Mouse (Mus musculus): ENCODE data around the gene Tyms. TPM values are rescaled to one million over a fixed set of nuclear protein-coding genes. Genes with fewer than 3 reads are reported as not detected.

Gene Tyms
- polyA plus RNA-seq, 1 experiment from 2014 or later: 293 TPM

DNA sequence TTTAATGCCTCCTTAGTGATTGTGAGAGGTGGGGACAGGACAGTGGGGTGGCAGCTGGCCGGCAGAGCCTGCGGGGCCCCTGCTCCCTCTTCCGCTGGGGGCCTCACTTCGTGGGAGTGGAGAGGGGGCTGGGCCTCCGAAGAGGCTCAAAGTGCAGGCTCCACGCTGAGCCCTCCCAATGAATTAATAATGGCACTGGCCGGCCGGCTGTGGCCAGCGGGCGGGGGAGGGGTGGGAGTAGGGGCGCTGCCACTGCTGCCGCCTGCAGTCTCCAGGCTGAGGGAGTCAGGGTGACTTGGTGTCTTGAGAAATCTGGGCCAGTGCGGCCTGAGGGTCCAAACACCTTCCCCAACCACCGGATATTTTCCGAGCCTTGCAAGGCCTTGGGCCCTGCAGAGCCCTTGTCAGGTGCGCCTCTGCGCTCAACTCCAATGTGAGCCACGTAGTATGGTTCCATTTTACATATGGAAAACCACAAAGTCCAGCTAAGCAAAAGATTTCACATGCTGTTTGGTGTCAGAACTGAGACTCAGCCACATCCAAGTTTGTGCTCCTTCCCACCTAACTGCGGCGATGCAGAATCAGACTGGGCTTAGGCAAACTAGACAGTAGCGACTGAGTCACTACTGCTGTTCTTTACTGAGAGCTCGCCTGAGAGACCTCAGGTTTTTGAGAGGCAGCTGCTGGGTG, 37.1 kb upstream of the Tyms start:
- Histone ChIP-seq H3K4me3 (peak overlapping the region; percentile 23), H3K36me3 (no peaks in the 10 kb centered on the region), H3K9ac (peak overlapping the region; percentile 47; the same call in 1 of the 2 replicates), H3K27me3 (peaks cover 96% of the 10 kb centered on the region), H3K4me1 (peaks cover 48% of the 10 kb centered on the region), H3K4me2 (peak overlapping the region; percentile 52), H3K27ac (no peak overlapping the region), H3K9me3 (no peaks in the 10 kb centered on the region)
- WGBS: 8% methylated on average over 22 of the region's 22 CpGs
- ATAC-seq (ENCODE audit: insufficient number of reproducible peaks, insufficient read depth, low FRiP score, low TSS enrichment, low read depth): no peak

- H3K9me3 ChIP-seq: no peaks in the 10 kb centered on the region
- no peak overlapping the region for H3K4me3 ChIP-seq
- ATAC-seq (ENCODE audit: insufficient number of reproducible peaks, insufficient read depth, low FRiP score, low TSS enrichment, low read depth): no peak
- H3K27ac ChIP-seq: no peak overlapping the region
- H3K4me2 ChIP-seq: no peak overlapping the region
- no peak overlapping the region for H3K9ac ChIP-seq
- WGBS: 38% methylated on average over 2 of the region's 2 CpGs
- peaks cover 53% of the 10 kb centered on the region for H3K4me1 ChIP-seq
- no peaks in the 10 kb centered on the region for H3K36me3 ChIP-seq
- H3K27me3 ChIP-seq: peaks cover 96% of the 10 kb centered on the region
Measured at GRCm38 (mm10) chr5:30109899-30110298, 36.5 kb upstream of the Tyms start.

DNA sequence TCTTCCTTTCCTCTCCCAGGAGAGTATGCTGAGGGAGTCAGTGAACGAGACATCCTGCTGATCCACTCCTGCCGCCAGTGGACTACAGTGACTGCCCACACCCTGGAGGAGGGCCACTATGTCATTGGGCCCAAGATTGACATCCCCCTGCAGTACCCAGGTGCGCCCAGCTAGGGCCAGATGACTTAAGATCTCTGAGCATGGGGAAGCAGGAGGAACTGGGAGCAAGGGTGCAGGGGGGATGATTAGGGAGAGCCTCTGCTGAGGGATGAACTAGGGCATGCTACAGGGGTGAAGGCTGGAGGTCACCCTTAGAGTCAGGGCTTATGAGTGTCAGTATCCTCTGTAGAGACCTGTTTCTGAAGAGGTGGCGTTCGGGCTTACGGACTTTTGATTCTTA, 34.8 kb upstream of the Tyms start:
- Histone ChIP-seq H3K4me1 (peaks cover 45% of the 10 kb centered on the region), H3K4me2 (no peak overlapping the region), H3K36me3 (no peaks in the 10 kb centered on the region), H3K4me3 (no peak overlapping the region), H3K27ac (no peak overlapping the region), H3K9ac (no peak overlapping the region), H3K9me3 (no peaks in the 10 kb centered on the region), H3K27me3 (peaks cover 96% of the 10 kb centered on the region)
- 63% methylated on average over 6 of the region's 6 CpGs for WGBS
- ATAC-seq (ENCODE audit: insufficient number of reproducible peaks, insufficient read depth, low FRiP score, low TSS enrichment, low read depth): no peak

DNA sequence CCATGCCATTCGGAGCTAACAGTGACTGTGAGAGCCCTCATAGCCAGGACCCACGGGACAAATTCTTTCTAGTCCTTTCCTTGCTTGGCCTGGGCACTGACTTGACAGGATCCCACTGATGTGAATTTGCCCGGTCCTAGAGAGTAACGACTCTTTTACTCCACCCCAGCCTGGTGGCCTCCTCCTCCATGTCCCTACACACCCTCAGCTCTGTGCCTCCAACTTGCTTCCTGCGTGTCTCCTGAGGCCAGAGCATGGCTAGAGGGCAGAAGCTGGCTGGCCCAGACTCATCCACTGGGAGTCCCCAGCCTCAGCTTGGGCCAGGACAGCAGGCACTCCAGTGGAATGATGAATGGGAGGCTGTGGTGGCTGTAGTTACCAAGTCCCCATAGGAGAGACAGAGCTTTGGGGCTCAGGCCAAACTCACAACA, 34.2 kb upstream of the Tyms start:
- 0 out of 2 replicates have a peak overlapping the region, but pooled peaks have one; percentile 40 for H3K9ac ChIP-seq
- no peak overlapping the region for H3K4me3 ChIP-seq
- no peaks in the 10 kb centered on the region for H3K9me3 ChIP-seq
- no peak overlapping the region for H3K4me2 ChIP-seq
- 6% methylated on average over 5 of the region's 5 CpGs for WGBS
- ATAC-seq (ENCODE audit: insufficient number of reproducible peaks, insufficient read depth, low FRiP score, low TSS enrichment, low read depth): no peak
- H3K36me3 ChIP-seq: no peaks in the 10 kb centered on the region
- H3K4me1 ChIP-seq: peaks cover 45% of the 10 kb centered on the region
- H3K27ac ChIP-seq: no peak overlapping the region
- peaks cover 96% of the 10 kb centered on the region for H3K27me3 ChIP-seq

- ATAC-seq (ENCODE audit: insufficient number of reproducible peaks, insufficient read depth, low FRiP score, low TSS enrichment, low read depth): no peak
- H3K9ac ChIP-seq: 0 out of 2 replicates have a peak overlapping the region, but pooled peaks have one; percentile 11
Measured at GRCm38 (mm10) chr5:30107186-30107585, 33.8 kb upstream of the Tyms start.

GRCm38 (mm10) chr5:30106756-30107155, 33.3 kb upstream of the Tyms start:
- ATAC-seq (ENCODE audit: insufficient number of reproducible peaks, insufficient read depth, low FRiP score, low TSS enrichment, low read depth): no peak
- Histone ChIP-seq H3K4me1 (peaks cover 45% of the 10 kb centered on the region), H3K4me3 (no peak overlapping the region), H3K4me2 (no peak overlapping the region), H3K9me3 (no peaks in the 10 kb centered on the region; the same call in 1 of the 2 replicates), H3K36me3 (no peaks in the 10 kb centered on the region), H3K27me3 (peaks cover 92% of the 10 kb centered on the region), H3K9ac (no peak overlapping the region), H3K27ac (no peak overlapping the region)
- WGBS: 15% methylated on average over 2 of the region's 2 CpGs

More at GRCm38 (mm10) chr5:30107186-30107585, 33.8 kb upstream of the Tyms start:
- Histone ChIP-seq H3K4me2 (no peak overlapping the region), H3K27me3 (peaks cover 96% of the 10 kb centered on the region), H3K9me3 (no peaks in the 10 kb centered on the region; the same call in 1 of the 2 replicates), H3K27ac (no peak overlapping the region), H3K4me1 (peaks cover 45% of the 10 kb centered on the region), H3K36me3 (no peaks in the 10 kb centered on the region), H3K4me3 (no peak overlapping the region)
- 1% methylated on average over 7 of the region's 7 CpGs for WGBS

DNA sequence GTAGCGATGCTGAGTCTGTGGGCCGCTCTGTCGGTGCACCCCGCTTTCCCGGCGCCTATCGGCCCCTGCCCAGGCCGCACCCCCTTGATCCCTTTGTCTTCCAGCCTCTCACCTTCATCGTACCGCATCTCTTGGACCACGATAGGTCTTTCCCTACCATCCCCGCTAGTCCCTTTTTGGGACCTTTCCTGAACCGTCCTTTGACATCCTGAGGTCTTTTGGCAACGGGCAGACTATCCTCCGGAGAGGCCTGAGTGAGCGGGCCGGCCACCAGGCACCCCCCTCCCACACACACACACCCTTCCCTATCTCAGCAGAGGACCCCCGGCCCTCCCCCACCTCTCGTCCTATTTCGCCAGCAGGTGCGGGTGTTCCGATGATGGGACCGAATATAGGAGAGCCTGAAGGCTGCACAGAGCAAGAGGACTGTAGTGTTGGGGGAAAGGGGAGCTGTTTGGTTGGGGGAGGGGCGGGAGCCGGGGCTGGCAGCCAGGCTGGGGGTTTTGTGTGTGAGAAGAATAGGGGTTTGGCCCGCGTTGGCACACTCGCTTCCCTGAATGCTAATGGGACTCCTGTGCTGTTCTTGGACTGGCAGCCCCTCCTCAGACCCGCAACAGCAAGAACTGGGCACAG, 32.4 kb upstream of the Tyms start, which contains the start of gene 3110082J24Rik:
3110082J24Rik (minus strand) TSS at position 419 of the 633 bp plus-strand sequence.
- Histone ChIP-seq H3K27ac (no peak within 1 kb of the TSS), H3K36me3 (no peaks in the 10 kb centered on the region), H3K4me3 (peak within 1 kb of the TSS; percentile 52), H3K27me3 (peaks cover 82% of the 10 kb centered on the region), H3K4me2 (peak within 1 kb of the TSS; percentile 93), H3K4me1 (peaks cover 37% of the 10 kb centered on the region), H3K9me3 (no peaks in the 10 kb centered on the region; the same call in 1 of the 2 replicates), H3K9ac (peak within 1 kb of the TSS; percentile 65)
- WGBS: under 1% methylated on average over 29 of the region's 29 CpGs
- ATAC-seq (ENCODE audit: insufficient number of reproducible peaks, insufficient read depth, low FRiP score, low TSS enrichment, low read depth): no peak

DNA sequence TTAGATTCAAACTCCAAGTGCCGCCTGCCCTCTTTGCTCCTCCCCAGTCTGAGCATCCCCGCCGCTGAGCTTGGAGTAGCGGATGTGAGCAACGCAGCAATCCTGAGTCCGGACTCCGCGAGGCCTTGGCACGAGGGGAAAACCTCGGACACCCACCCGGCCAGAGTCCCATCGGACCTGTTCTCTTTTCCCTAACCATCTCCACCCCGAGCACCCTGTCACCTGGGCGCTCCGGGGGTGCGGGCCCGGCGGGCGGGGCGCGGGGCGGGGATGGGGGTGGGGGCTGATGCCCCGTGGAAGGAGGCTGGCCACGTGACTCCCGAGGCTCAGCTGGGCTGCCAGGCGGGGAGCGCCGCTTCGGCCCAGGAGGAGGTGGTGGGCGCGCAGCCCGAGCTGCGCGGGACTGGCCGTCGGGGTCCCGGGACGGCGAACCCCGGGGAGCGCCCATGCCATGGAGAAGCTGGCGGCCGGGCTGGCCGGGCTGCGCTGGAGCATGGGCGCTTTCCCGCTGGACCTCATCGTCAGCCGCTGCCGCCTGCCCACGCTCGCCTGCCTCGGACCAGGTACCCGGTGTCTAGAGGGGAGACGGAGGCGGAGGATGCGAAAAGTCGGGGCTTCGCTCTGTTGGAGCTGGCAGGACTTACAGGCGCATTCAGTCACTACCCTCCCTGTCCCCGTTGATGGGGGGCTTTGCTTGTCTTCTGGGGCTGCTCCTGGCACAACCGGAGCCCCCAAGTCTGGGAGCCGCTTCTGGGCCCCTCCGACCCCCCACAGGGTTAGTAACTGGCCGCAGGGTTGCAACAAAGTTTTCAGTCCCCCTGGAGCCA, 31.6 kb upstream of the Tyms start, which contains the start of gene Garem2:
Garem2 (plus strand) TSS at position 321 of the 827 bp plus-strand sequence.
- Histone ChIP-seq H3K9ac (peak within 1 kb of the TSS; percentile 65), H3K4me1 (peaks cover 31% of the 10 kb centered on the region), H3K9me3 (no peaks in the 10 kb centered on the region; the same call in 1 of the 2 replicates), H3K4me2 (peak within 1 kb of the TSS; percentile 93), H3K27me3 (peaks cover 75% of the 10 kb centered on the region), H3K36me3 (no peaks in the 10 kb centered on the region), H3K4me3 (peak within 1 kb of the TSS; percentile 52), H3K27ac (no peak within 1 kb of the TSS)
- under 1% methylated on average over 65 of the region's 65 CpGs for WGBS
- peak; percentile 41; the same call in 1 of the 2 replicates for ATAC-seq (ENCODE audit: insufficient number of reproducible peaks, insufficient read depth, low FRiP score, low TSS enrichment, low read depth)

- 2% methylated on average over 12 of the region's 12 CpGs for WGBS
- Histone ChIP-seq H3K4me2 (peak overlapping the region; percentile 93), H3K27ac (no peak overlapping the region), H3K9me3 (no peaks in the 10 kb centered on the region; the same call in 1 of the 2 replicates), H3K36me3 (no peaks in the 10 kb centered on the region), H3K4me3 (peak overlapping the region; percentile 52), H3K27me3 (peaks cover 68% of the 10 kb centered on the region), H3K9ac (no peak overlapping the region), H3K4me1 (peaks cover 31% of the 10 kb centered on the region)
- no peak for ATAC-seq (ENCODE audit: insufficient number of reproducible peaks, insufficient read depth, low FRiP score, low TSS enrichment, low read depth)
Measured at GRCm38 (mm10) chr5:30104339-30104738, 30.9 kb upstream of the Tyms start.

GRCm38 (mm10) chr5:30103340-30103739, 29.9 kb upstream of the Tyms start:
- Histone ChIP-seq H3K4me2 (no peak overlapping the region), H3K27ac (no peak overlapping the region), H3K27me3 (peaks cover 62% of the 10 kb centered on the region), H3K9me3 (no peaks in the 10 kb centered on the region; the same call in 1 of the 2 replicates), H3K4me1 (peaks cover 31% of the 10 kb centered on the region), H3K36me3 (no peaks in the 10 kb centered on the region), H3K9ac (no peak overlapping the region), H3K4me3 (no peak overlapping the region)
- ATAC-seq (ENCODE audit: insufficient number of reproducible peaks, insufficient read depth, low FRiP score, low TSS enrichment, low read depth): no peak
- WGBS: 79% methylated on average over 3 of the region's 3 CpGs

DNA sequence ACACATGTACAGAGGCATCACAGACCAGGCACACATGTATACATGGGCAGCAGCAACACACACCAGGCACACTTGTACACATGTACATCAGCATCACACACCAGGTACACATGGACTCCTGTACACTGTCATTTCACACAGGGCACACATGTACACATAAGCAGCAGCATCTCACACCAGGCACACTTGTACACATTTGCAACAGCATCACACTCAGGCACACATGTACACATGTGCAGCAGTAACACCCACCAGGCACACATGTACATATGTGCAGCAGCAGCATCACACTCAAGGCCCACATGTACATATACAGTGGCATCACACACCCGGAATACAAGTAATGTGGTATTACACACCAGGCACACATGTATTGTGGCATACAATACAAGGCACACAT, 24.8 kb upstream of the Tyms start:
- no peak overlapping the region for H3K27ac ChIP-seq
- no peaks in the 10 kb centered on the region; the same call in 1 of the 2 replicates for H3K9me3 ChIP-seq
- H3K4me3 ChIP-seq: no peak overlapping the region
- WGBS: 95% methylated on average over 1 of the region's 1 CpGs
- H3K9ac ChIP-seq: no peak overlapping the region
- H3K4me2 ChIP-seq: no peak overlapping the region
- no peak for ATAC-seq (ENCODE audit: insufficient number of reproducible peaks, insufficient read depth, low FRiP score, low TSS enrichment, low read depth)
- H3K27me3 ChIP-seq: peaks cover 11% of the 10 kb centered on the region
- H3K36me3 ChIP-seq: no peaks in the 10 kb centered on the region
- H3K4me1 ChIP-seq: 0 out of 2 replicates have a peak, but pooled peaks cover 4% of the 10 kb centered on the region
